In the genomic region with DNA sequence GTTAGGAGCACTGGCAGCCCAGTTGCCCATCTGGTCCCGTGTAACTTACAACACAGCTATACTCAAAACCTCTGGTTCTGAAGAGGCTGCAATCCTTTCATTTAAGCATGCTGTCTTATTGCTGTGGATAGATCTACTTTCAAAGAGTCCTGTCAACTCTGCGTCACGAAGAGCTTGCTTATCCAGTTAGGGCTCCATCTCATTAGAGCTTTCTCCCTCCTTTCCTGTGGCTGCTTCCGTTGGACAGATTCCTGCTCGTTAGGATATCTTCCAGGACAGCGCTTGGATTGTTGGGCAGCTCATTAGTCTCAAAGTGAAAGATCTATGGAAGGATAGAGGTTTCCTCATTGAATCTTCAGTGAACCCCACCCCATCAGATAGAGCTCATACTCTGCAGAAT, we compare ENCODE assay signal across 20 mouse cellular contexts.
"Had no signal": no experiment of that assay in that cellular context is flagged by ENCODE, and none has a peak within 500 bp of the region (broad histone marks: within the 10 kb centered on the region; RNA-seq: fewer than 3 reads in every experiment).

No protein-coding gene starts in this region.

- H3K9me3 ChIP-seq: kidney, embryonic 15.5 days; limb, embryonic 12.5 days; limb, embryonic 15.5 days; liver, embryonic 12.5 days; liver, embryonic 15.5 days; midbrain, embryonic 13.5 days had no signal

- H3K27ac ChIP-seq: kidney, embryonic 15.5 days; left cerebral cortex, adult 2 months; limb, embryonic 12.5 days; limb, embryonic 15.5 days; liver, embryonic 12.5 days; liver, embryonic 15.5 days; macrophage; midbrain, embryonic 13.5 days had no signal

- H3K4me3 ChIP-seq: kidney, embryonic 15.5 days; left cerebral cortex, adult 2 months; limb, embryonic 12.5 days; limb, embryonic 15.5 days; liver, embryonic 12.5 days; liver, embryonic 15.5 days; midbrain, embryonic 13.5 days had no signal

- ATAC-seq: liver, embryonic 12.5 days; midbrain, embryonic 13.5 days; midbrain, embryonic 16.5 days had no signal

- H3K36me3 ChIP-seq: kidney, embryonic 15.5 days; limb, embryonic 12.5 days; limb, embryonic 15.5 days; liver, embryonic 12.5 days; liver, embryonic 15.5 days; midbrain, embryonic 13.5 days had no signal

- DNase-seq: kidney, adult 11 months; kidney, adult 8-10 months; kidney, postnatal 10 days; kidney, postnatal 36 days; layer of hippocampus, postnatal 36 days; left cerebral cortex, postnatal 4 days; lung, adult 2 months; right cerebral cortex, postnatal 25 days; spleen, adult 18-20 months; thymus, adult 18-20 months; thymus, postnatal 36 days had no signal

- H3K27me3 ChIP-seq: kidney, embryonic 15.5 days; limb, embryonic 12.5 days; limb, embryonic 15.5 days; liver, embryonic 12.5 days; liver, embryonic 15.5 days; midbrain, embryonic 13.5 days had no signal

- H3K4me1 ChIP-seq: kidney, embryonic 15.5 days; limb, embryonic 12.5 days; limb, embryonic 15.5 days; liver, embryonic 12.5 days; liver, embryonic 15.5 days; midbrain, embryonic 13.5 days had no signal

- H3K4me2 ChIP-seq: kidney, embryonic 15.5 days; limb, embryonic 12.5 days; limb, embryonic 15.5 days; liver, embryonic 12.5 days; liver, embryonic 15.5 days; midbrain, embryonic 13.5 days had no signal

- H3K9ac ChIP-seq: kidney, embryonic 15.5 days; limb, embryonic 12.5 days; limb, embryonic 15.5 days; liver, embryonic 12.5 days; liver, embryonic 15.5 days; midbrain, embryonic 13.5 days had no signal
